8 mouse cellular contexts compared by ENCODE assay signal in the genomic region with DNA sequence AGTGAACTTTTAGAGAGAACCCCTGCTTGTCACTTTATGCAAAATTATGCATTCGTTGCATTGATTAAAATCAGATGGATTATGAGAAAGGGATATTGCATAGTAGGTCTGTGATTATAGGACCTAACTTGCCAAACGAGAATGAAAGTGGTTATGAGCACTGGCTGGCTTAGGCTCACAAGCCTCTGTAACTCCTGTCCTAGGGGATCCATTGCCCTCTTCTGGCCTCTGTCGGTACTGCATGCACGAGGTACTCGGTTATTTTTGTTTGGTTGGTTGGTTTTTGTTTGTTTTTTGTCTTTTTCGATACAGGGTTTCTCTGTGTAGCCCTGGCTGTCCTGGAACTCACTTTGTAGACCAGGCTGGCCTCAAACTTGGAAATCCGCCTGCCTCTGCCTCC. TPM values are rescaled to one million over a fixed set of nuclear protein-coding genes. Genes with fewer than 3 reads are reported as not detected.
DNase-seq lines count a peak whose midpoint lies in the region; ATAC-seq and TF ChIP-seq lines count a peak whose summit lies in the region.

No protein-coding gene starts in this region.

- H3K27ac ChIP-seq in hindbrain, embryonic 11.5 days (ENCODE audit: low read depth, low read length): no peak overlapping the region
- no peak overlapping the region for H3K27ac ChIP-seq in hindbrain, embryonic 12.5 days
- H3K27ac ChIP-seq in bone marrow, adult 2 months (ENCODE audit: control insufficient read depth, insufficient read depth, low read depth, low read length, poor library complexity): no peak overlapping the region

- no peaks in the 10 kb centered on the region for H3K9me3 ChIP-seq in hindbrain, embryonic 11.5 days (ENCODE audit: control insufficient read depth, low read length)
- no peaks in the 10 kb centered on the region for H3K9me3 ChIP-seq in hindbrain, embryonic 12.5 days (replicated peaks)
- peaks cover 7% of the 10 kb centered on the region for H3K9me3 ChIP-seq in megakaryocyte, embryonic 14.5 days

- intact Hi-C loops in heart, postnatal 10 days (cut with DNase I): loop anchor here (5.0 kb wide), 1 partner anchor 431 kb away; a partner anchor contains a TSS

- H3K4me2 ChIP-seq in hindbrain, embryonic 11.5 days (replicated peaks; ENCODE audit: low read depth, low read length): no peak overlapping the region
- H3K4me2 ChIP-seq in hindbrain, embryonic 12.5 days (replicated peaks): no peak overlapping the region

- 0 out of 2 replicates have a peak, but pooled peaks cover under 1% of the 10 kb centered on the region for H3K4me1 ChIP-seq in hindbrain, embryonic 11.5 days (replicated peaks; ENCODE audit: control insufficient read depth, insufficient read depth, low read length)
- H3K4me1 ChIP-seq in hindbrain, embryonic 12.5 days: 0 out of 2 replicates have a peak, but pooled peaks cover 2% of the 10 kb centered on the region
- H3K4me1 ChIP-seq in bone marrow, adult 2 months (ENCODE audit: control insufficient read depth, insufficient read depth, low read length): no peaks in the 10 kb centered on the region
- H3K4me1 ChIP-seq in megakaryocyte, embryonic 14.5 days: peaks cover 34% of the 10 kb centered on the region

- no peak overlapping the region for H3K4me3 ChIP-seq in hindbrain, embryonic 11.5 days (ENCODE audit: low read depth, low read length)
- no peak overlapping the region for H3K4me3 ChIP-seq in hindbrain, embryonic 12.5 days
- no peak overlapping the region for H3K4me3 ChIP-seq in bone marrow, adult 2 months (replicated peaks; ENCODE audit: control insufficient read depth, low read depth, low read length)
- peak overlapping the region; percentile 83 for H3K4me3 ChIP-seq in megakaryocyte, embryonic 14.5 days (replicated peaks)

- 0 out of 2 replicates have a peak, but pooled peaks cover 4% of the 10 kb centered on the region for H3K27me3 ChIP-seq in hindbrain, embryonic 11.5 days (ENCODE audit: control insufficient read depth, insufficient read depth, low read length)
- H3K27me3 ChIP-seq in hindbrain, embryonic 12.5 days: 0 out of 2 replicates have a peak, but pooled peaks cover 13% of the 10 kb centered on the region
- H3K27me3 ChIP-seq in megakaryocyte, embryonic 14.5 days (replicated peaks): peaks cover 45% of the 10 kb centered on the region

- WGBS in hindbrain, embryonic 11.5 days: 13% methylated on average over 7 of the region's 7 CpGs
- WGBS in hindbrain, embryonic 12.5 days: 12% methylated on average over 7 of the region's 7 CpGs
- 9% methylated on average over 7 of the region's 7 CpGs for WGBS in bone marrow, adult 2 months

- peak; percentile 84 for DNase-seq in hindbrain, embryonic 11.5 days (ENCODE audit: low spot score)
- DNase-seq in heart, postnatal 10 days: peak; percentile 72 to 87
- peak; percentile 73 to 87 for DNase-seq in left cerebral cortex, adult 18-20 months (ENCODE audit: low spot score in 2 of 2)
- DNase-seq in spleen, postnatal 10 days (ENCODE audit: low spot score in 2 of 2): peak; percentile 85 to 93

- TF ChIP-seq CTCF in bone marrow, adult 2 months (IDR thresholded peaks at IDR 0.05; ENCODE audit: control insufficient read depth, insufficient read depth, low read length): peak; percentile 79

- H3K36me3 ChIP-seq in hindbrain, embryonic 11.5 days (ENCODE audit: control insufficient read depth, insufficient read depth, low read length): no peaks in the 10 kb centered on the region
- H3K36me3 ChIP-seq in hindbrain, embryonic 12.5 days: no peaks in the 10 kb centered on the region
- no peaks in the 10 kb centered on the region for H3K36me3 ChIP-seq in megakaryocyte, embryonic 14.5 days (replicated peaks; ENCODE audit: low read length)

- no peak overlapping the region for H3K9ac ChIP-seq in hindbrain, embryonic 11.5 days (ENCODE audit: low read depth, low read length)
- no peak overlapping the region for H3K9ac ChIP-seq in hindbrain, embryonic 12.5 days

- no peak for TF ChIP-seq POLR2A in bone marrow, adult 2 months (IDR thresholded peaks at IDR 0.05; ENCODE audit: borderline replicate concordance, control insufficient read depth, low read depth, low read length)

- peak; percentile 60; the same call in 1 of the 2 replicates for ATAC-seq in hindbrain, embryonic 11.5 days (ENCODE audit: low FRiP score)
- no peak for ATAC-seq in hindbrain, embryonic 12.5 days (ENCODE audit: low FRiP score)
- ATAC-seq in erythroid progenitor cell, adult 5-6 weeks (replicated peaks; ENCODE audit: low FRiP score, poor library complexity, severe bottlenecking): peak; percentile 76

RNA-seq across cellular contexts. Expression of a gene that starts 18.8 kb away (rescaled TPM):
- 94.8 and 96.9 TPM in 2 replicates for polyA plus RNA-seq in hindbrain, embryonic 11.5 days (2014; fragmentation: Nextera tagmentation; extraction: Ambion mirVana)
- 49.6 and 65.3 TPM in 2 replicates for polyA plus RNA-seq in hindbrain, embryonic 12.5 days (2016; fragmentation: Nextera tagmentation; extraction: Ambion mirVana)
- 14.7 and 20.0 TPM in 2 replicates for polyA plus RNA-seq in bone marrow, adult 2 months (2011; ENCODE audit: insufficient read depth, insufficient read length, low replicate concordance, missing spikeins)
- total RNA-seq in erythroid progenitor cell, adult 5-6 weeks (2015; ENCODE audit: low replicate concordance): 5.8 and 31.4 TPM in 2 replicates
- total RNA-seq in erythroid progenitor cell, adult 5-6 weeks (2017; ENCODE audit: low replicate concordance): 11.9 and 21.3 TPM in 2 replicates
- 10 to 100 TPM; 14.6 to 15.2 TPM for total RNA-seq in heart, postnatal 10 days (2021)
- 1 to 10 TPM; 2.1 to 2.4 TPM for total RNA-seq in left cerebral cortex, adult 18-20 months (2021)
- polyA plus RNA-seq in megakaryocyte, embryonic 14.5 days (2012; ENCODE audit: insufficient read depth, low replicate concordance): 8.3 and 35.4 TPM in 2 replicates

RNA-seq across cellular contexts. Expression of a gene that starts 39.5 kb away (rescaled TPM):
- 2.4 and 3.7 TPM in 2 replicates for polyA plus RNA-seq in hindbrain, embryonic 11.5 days (2014; fragmentation: Nextera tagmentation; extraction: Ambion mirVana)
- polyA plus RNA-seq in hindbrain, embryonic 12.5 days (2016; fragmentation: Nextera tagmentation; extraction: Ambion mirVana): 6.9 and 7.2 TPM in 2 replicates
- polyA plus RNA-seq in bone marrow, adult 2 months (2011; ENCODE audit: insufficient read depth, insufficient read length, low replicate concordance, missing spikeins): not detected in 2 replicates
- total RNA-seq in erythroid progenitor cell, adult 5-6 weeks (2015; ENCODE audit: low replicate concordance): not detected in 2 replicates
- total RNA-seq in erythroid progenitor cell, adult 5-6 weeks (2017; ENCODE audit: low replicate concordance): not detected in 2 replicates
- total RNA-seq in heart, postnatal 10 days (2021): 1 to 10 TPM; 5.1 to 10.0 TPM
- 10 to 100 TPM; 10.1 to 15.6 TPM for total RNA-seq in left cerebral cortex, adult 18-20 months (2021)
- 3.6 TPM in 1 of 2 replicates, not detected in the other for polyA plus RNA-seq in megakaryocyte, embryonic 14.5 days (2012; ENCODE audit: insufficient read depth, low replicate concordance)

RNA-seq across cellular contexts. Expression of a gene that starts 60.0 kb away (rescaled TPM):
- 2.6 and 3.1 TPM in 2 replicates for polyA plus RNA-seq in hindbrain, embryonic 11.5 days (2014; fragmentation: Nextera tagmentation; extraction: Ambion mirVana)
- 4.9 and 5.5 TPM in 2 replicates for polyA plus RNA-seq in hindbrain, embryonic 12.5 days (2016; fragmentation: Nextera tagmentation; extraction: Ambion mirVana)
- not detected in 2 replicates for polyA plus RNA-seq in bone marrow, adult 2 months (2011; ENCODE audit: insufficient read depth, insufficient read length, low replicate concordance, missing spikeins)
- not detected in 2 replicates for total RNA-seq in erythroid progenitor cell, adult 5-6 weeks (2015; ENCODE audit: low replicate concordance)
- not detected in 2 replicates for total RNA-seq in erythroid progenitor cell, adult 5-6 weeks (2017; ENCODE audit: low replicate concordance)
- total RNA-seq in heart, postnatal 10 days (2021): under 1 TPM in 1 of 2 experiments, not detected in 1; 0.48 TPM
- under 1 TPM; 0.59 to 0.91 TPM for total RNA-seq in left cerebral cortex, adult 18-20 months (2021)
- 10.0 and 10.1 TPM in 2 replicates for polyA plus RNA-seq in megakaryocyte, embryonic 14.5 days (2012; ENCODE audit: insufficient read depth, low replicate concordance)
